Mouse (Mus musculus) cortical plate, adult 2 months (tissue): ENCODE data around the gene Tdpoz1.
"Not testable (repeated sequence)": the region's sequence is repeated elsewhere in the genome, so short reads cannot be mapped to it uniquely, and the experiment has no call there.

ENCODE experiments used
- CTCF ChIP-seq: fragments of 200-500 bp; IDR thresholded peaks from 2 replicates; pipeline ENCODE4 v1.5.1; 2011; ENCODE audit warnings: mild to moderate bottlenecking, control low read depth, low read length; ENCODE audit not compliant: insufficient read depth; ENCODE audit errors: extremely low read depth
- POLR2A ChIP-seq: fragments of 200-500 bp; IDR thresholded peaks from 2 replicates; pipeline ENCODE4 v1.6.1; 2011; ENCODE audit warnings: mild to moderate bottlenecking, low read length, control low read depth; ENCODE audit not compliant: insufficient read depth; ENCODE audit errors: extremely low read depth

- TF ChIP-seq CTCF, POLR2A: not testable (repeated sequence)
Observed at GRCm38 (mm10) chr3:93670805-93671503, 5.2 kb downstream of the Tdpoz1 start.
